Mouse (Mus musculus) bone marrow macrophage, adult 2 months (primary cell): Measurements from ENCODE around the gene Prkar1b.

ENCODE experiments used
- CTCF ChIP-seq: IDR thresholded peaks from 2 replicates; pipeline ENCODE4 v1.5.1; 2012; ENCODE audit warnings: low read depth, mild to moderate bottlenecking, low read length, moderate library complexity
- POLR2A ChIP-seq: IDR thresholded peaks from 2 replicates; pipeline ENCODE4 v1.6.1; 2012; ENCODE audit warnings: mild to moderate bottlenecking, low read depth, low read length, borderline replicate concordance

DNA sequence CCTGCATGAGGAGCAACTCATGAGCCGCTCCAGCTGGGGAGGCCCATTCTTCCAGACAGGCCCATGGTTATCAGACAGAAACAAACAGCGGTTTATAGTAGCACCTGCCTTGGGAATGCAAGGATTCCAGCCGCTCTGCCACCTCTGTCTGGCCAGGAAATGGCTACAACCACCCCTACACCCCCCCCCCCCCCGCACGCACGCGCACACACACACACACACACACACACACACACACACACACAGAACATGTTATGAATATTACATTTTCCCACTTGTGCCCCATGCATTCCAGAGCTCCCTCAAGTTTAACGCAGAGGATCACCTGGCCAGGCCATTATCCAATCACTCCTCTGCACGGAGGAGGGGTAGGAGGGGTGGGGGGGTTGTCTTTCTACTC, 167.9 kb downstream of the Prkar1b start:
- no peak for TF ChIP-seq CTCF
- no peak for TF ChIP-seq POLR2A
